Mouse (Mus musculus): Measurements from ENCODE around the gene Slc22a12. TPM values are rescaled to one million over a fixed set of nuclear protein-coding genes. Genes with fewer than 3 reads are reported as not detected.

The Slc22a12 gene
- polyA plus RNA-seq, 1 experiment from 2014 or later = 0.13 TPM

DNA sequence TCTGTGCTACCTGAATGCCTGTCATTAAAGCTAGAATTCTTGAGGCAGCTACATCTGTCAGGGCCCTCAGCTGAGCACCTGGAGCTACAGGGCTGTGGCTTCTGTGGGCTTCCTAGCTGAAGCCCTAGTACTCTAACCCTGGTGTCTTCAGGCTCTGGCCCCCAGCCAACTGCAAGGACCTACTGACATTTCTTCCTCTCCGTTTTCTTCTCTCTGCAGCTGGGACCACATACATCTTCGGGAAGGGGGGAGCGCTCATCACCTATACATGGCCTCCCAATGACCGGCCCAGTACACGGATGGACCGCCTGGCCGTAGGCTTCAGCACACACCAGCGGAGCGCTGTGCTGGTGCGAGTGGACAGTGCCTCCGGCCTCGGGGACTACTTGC lies 38.2 kb downstream of the Slc22a12 start:
- 81% methylated on average over 12 of the region's 12 CpGs for WGBS
- no peak for ATAC-seq

DNA sequence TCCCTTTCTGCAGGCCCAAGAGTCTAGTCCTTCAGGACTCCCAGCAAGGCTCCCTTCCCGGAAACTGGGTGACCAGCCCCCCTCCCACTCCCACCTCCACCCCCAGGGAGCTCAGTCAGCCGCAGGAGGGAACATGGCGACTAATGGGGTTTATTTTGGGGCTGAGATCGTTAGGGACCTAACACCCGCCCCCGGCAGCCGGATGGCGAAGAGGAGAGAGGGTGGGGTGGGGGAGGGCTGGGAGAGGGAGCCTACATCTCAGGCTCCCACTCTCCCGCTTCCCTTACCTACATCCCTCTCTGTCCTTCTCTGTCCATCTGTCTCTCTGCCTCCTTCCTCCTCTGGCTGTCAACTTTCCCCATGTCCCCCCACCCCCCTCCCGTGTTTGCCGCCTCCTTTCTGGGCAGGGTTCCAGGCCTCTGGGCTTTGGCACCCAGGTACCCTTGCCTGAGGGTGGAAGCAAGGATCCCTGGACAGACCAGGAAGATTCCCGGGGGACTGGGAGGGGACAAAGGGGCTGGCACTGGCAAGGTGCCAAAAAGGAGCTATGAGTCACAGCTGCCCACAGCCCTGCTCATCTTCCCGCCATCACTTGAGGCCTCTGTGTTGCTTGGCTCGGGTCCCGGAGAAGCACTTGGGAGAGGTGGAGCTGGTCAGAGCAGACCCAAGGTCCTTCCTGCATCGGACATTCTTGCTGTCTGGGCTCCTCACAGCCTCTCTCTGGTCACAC lies 38.7 kb downstream of the Slc22a12 start:
- Histone ChIP-seq H3K4me1 (replicated peaks) (peaks cover 24% of the 10 kb centered on the region), H3K9me3 (no peaks in the 10 kb centered on the region), H3K27me3 (replicated peaks) (peaks cover 75% of the 10 kb centered on the region), H3K27ac (no peak overlapping the region), H3K4me3 (replicated peaks) (no peak overlapping the region), H3K4me2 (replicated peaks) (no peak overlapping the region), H3K9ac (no peak overlapping the region), H3K36me3 (no peaks in the 10 kb centered on the region)
- 0 out of 2 replicates have a peak, but pooled peaks have one; percentile 48 for ATAC-seq
- 29% methylated on average over 16 of the region's 16 CpGs for WGBS

More for the DNA sequence above, 38.2 kb downstream of the Slc22a12 start:
- H3K4me2 ChIP-seq (replicated peaks) = no peak overlapping the region
- H3K4me3 ChIP-seq (replicated peaks) = no peak overlapping the region
- no peaks in the 10 kb centered on the region for H3K36me3 ChIP-seq
- no peak overlapping the region for H3K9ac ChIP-seq
- H3K27ac ChIP-seq = no peak overlapping the region
- no peaks in the 10 kb centered on the region for H3K9me3 ChIP-seq
- H3K4me1 ChIP-seq (replicated peaks) = peaks cover 24% of the 10 kb centered on the region
- peaks cover 69% of the 10 kb centered on the region for H3K27me3 ChIP-seq (replicated peaks)

DNA sequence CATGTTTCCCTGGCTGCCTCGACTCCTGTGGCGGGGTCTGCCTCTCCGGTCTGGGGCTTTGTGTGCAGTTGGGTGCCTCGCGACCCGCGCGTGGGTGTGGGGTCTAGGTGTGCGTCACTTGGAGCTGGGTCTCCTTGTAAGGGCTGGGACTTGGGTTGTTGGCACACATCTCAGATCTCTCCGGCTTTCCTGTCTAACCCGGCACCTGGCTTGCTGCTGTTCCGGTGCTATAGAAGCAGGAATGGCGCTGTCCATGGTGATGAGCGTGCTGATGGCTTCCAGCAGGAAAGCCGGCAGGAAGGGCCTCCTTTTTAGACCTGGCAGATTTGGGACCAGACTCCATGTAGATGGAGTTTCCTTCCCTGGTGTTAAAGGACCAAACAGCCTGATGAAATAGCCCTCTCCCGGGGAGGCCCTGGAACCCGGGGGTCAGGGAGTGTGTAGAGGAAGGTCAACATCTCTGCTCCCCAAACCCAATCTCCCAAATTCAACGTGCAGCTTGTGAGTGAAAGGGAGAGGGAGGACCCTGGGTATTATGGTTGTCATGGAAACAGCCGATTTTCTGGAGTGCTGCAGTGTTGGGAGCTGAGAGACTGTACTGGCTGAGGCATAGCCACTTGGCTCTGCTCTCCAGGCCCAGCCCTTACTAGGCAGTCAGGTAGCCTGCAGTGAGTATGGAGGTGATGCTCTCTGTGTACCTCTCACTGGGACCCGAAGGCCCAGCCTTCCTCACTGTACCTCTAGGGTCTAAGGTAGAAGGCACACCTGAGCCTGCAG lies 40.1 kb downstream of the Slc22a12 start:
- peak; percentile 40 for ATAC-seq
- WGBS = 4% methylated on average over 20 of the region's 20 CpGs
- H3K9me3 ChIP-seq = no peaks in the 10 kb centered on the region
- H3K27me3 ChIP-seq (replicated peaks) = peaks cover 85% of the 10 kb centered on the region
- peak overlapping the region; percentile 45 for H3K27ac ChIP-seq
- H3K36me3 ChIP-seq = no peaks in the 10 kb centered on the region
- H3K4me2 ChIP-seq (replicated peaks) = peak overlapping the region; percentile 84
- no peak overlapping the region for H3K9ac ChIP-seq
- peak overlapping the region; percentile 31 for H3K4me3 ChIP-seq (replicated peaks)
- peaks cover 30% of the 10 kb centered on the region for H3K4me1 ChIP-seq (replicated peaks)

DNA sequence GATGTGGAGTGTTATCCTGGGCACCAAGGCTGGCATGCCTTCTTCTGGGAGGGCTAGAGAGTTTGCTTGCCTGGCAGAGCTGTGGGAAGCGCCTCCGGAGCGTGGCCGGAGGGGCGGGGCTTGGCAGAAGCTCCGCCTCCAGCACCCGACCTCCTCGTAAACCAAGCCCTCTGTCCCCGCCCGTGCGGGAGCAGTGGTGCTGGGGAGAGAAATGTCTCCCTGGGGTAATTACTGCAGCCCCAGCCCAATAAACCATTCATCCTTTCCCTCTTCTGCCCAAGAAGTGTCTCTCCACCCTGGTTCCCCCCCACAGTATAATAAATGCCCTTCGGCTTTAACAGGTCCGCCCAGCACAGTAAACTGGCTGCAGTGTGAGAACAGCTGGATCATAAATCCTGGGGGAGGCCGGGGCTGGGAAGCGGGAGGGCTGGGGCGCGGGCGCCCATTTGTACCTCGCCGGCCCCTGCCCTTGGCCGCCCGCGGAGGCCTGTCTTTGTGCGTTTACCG lies 40.7 kb downstream of the Slc22a12 start:
- WGBS = under 1% methylated on average over 25 of the region's 25 CpGs
- Histone ChIP-seq H3K27ac (peak overlapping the region; percentile 45), H3K9ac (no peak overlapping the region), H3K27me3 (replicated peaks) (peaks cover 83% of the 10 kb centered on the region), H3K4me2 (replicated peaks) (peak overlapping the region; percentile 84), H3K36me3 (no peaks in the 10 kb centered on the region), H3K9me3 (no peaks in the 10 kb centered on the region), H3K4me1 (replicated peaks) (peaks cover 34% of the 10 kb centered on the region), H3K4me3 (replicated peaks) (peak overlapping the region; percentile 31)
- ATAC-seq = peak; percentile 66

DNA sequence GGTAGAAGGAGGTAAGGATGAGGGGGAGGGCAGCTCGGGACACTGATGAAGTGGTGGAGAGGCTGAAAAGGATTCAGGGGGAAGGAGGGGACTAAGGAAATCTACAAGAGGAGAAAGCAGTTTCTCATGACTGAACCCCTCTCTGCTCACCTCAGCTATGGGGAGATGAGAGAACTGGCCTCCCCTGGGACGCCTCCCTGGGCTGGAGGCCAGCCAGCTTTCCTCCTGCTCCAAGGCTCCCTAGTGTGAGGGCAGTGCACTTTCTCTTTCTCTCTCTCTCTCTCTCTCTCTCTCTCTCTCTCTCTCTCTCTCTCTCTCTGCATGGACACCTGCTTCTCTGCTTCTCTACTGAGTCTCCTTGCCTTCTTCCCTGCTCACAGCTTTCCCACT lies 42.2 kb downstream of the Slc22a12 start:
- no peaks in the 10 kb centered on the region for H3K9me3 ChIP-seq
- 27% methylated on average over 2 of the region's 2 CpGs for WGBS
- H3K27me3 ChIP-seq (replicated peaks) = peaks cover 85% of the 10 kb centered on the region
- H3K9ac ChIP-seq = no peak overlapping the region
- no peaks in the 10 kb centered on the region for H3K36me3 ChIP-seq
- H3K4me3 ChIP-seq (replicated peaks) = no peak overlapping the region
- H3K4me2 ChIP-seq (replicated peaks) = no peak overlapping the region
- H3K27ac ChIP-seq = no peak overlapping the region
- H3K4me1 ChIP-seq (replicated peaks) = peaks cover 34% of the 10 kb centered on the region
- ATAC-seq = no peak

DNA sequence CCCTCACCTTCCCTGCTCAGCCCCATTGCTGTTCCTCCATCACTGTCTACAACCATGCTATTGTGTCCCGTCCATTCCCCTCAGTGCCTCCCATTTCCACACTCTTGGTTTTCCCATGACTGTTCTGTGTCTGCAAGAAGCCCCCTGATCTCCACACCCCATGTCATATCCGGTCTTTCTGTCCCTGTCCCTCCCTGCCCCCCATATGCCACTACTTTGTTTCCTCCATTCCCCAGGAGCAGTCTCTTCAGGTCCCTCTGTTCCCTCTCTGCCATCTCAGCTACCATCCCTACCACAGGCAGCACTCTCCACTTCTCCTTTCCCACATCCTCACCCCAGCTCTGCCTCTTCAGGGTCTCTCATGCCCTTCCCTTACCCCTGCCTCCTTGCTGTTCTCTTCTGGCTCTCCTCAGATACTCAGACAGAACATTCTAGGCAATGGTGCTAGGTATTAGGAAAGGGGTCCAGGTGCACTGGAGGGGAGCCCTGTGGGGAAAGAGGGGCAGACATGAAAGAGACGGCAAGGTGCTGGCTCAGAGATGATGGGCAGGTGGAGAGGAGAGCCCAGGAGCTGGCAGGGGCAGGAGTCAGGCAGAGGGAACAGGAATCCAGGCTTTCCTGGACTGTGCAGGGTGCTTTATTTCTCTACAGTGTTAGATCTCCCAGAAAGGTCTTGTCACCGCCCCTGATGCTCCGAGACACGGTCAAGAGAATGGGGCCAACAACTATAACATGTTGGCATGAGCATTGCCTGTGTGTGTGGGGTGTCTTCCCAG lies 42.8 kb downstream of the Slc22a12 start:
- Histone ChIP-seq H3K9me3 (no peaks in the 10 kb centered on the region), H3K27me3 (replicated peaks) (peaks cover 87% of the 10 kb centered on the region), H3K9ac (no peak overlapping the region), H3K36me3 (no peaks in the 10 kb centered on the region), H3K4me1 (replicated peaks) (peaks cover 34% of the 10 kb centered on the region), H3K27ac (no peak overlapping the region), H3K4me2 (replicated peaks) (no peak overlapping the region), H3K4me3 (replicated peaks) (0 out of 2 replicates have a peak overlapping the region, but pooled peaks have one; percentile 1)
- ATAC-seq = no peak
- 54% methylated on average over 6 of the region's 6 CpGs for WGBS

DNA sequence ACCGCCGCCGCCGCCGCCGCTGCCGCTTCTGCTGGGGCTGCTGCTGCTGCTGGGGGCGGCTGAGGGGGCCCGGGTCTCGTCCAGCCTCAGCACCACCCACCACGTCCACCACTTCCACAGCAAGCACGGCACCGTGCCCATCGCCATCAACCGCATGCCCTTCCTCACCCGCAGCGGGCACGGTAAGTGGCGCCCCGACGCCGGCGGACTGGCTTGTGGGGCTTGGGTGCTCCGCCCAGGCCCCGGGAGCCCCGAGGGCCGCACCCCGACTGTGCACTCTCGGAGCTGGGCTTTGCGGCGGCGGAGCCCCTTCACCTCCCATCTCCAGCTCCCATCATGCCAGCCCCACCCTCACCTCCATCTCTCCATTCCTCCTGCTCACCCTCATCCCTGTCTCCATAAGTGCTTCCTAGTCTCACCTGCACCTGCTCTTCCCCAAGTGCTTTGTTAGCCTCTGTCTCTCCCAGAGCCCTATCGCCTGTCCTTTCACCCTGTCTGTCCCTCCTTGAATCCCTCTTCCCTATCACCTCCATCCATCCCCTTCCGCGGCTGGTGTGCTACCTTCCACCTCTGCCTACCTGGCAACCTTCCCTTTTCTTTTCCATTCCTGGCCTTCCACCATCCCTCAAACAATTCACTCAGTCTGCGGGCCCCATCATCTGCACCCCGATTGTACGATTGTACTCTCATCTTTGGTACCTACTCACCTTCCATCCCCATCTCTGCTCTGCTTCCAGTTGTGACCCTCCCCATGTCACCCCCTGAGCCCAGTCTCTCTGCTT lies 44.3 kb downstream of the Slc22a12 start:
- Histone ChIP-seq H3K9me3 (no peaks in the 10 kb centered on the region), H3K27ac (no peak overlapping the region), H3K4me3 (replicated peaks) (peak overlapping the region; percentile 47), H3K27me3 (replicated peaks) (peaks cover 86% of the 10 kb centered on the region), H3K36me3 (no peaks in the 10 kb centered on the region), H3K9ac (peak overlapping the region; percentile 47; the same call in 1 of the 2 replicates), H3K4me1 (replicated peaks) (peaks cover 24% of the 10 kb centered on the region), H3K4me2 (replicated peaks) (peak overlapping the region; percentile 86)
- no peak for ATAC-seq
- WGBS = 5% methylated on average over 29 of the region's 38 CpGs

DNA sequence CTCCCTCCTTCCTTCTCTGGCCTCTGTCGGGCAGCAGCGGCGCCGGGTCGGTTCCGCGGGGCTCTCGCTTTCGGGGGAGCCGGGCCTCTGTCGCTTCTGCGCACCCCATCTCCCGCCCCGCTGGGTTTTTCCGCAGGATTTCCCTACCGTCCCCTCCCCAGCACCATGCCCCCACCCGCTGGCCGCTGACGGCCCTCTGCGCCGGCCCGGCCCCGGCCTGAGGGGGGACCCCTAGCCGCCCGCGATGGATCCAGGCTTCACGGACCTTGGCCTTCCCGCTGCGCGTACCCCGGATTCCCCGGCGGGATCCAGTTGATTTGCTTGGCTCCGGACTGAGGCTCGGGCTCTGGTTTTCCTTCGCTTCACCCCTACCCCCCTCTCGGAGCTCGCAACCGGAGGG lies 45.0 kb downstream of the Slc22a12 start:
- no peaks in the 10 kb centered on the region for H3K9me3 ChIP-seq
- no peaks in the 10 kb centered on the region for H3K36me3 ChIP-seq

DNA sequence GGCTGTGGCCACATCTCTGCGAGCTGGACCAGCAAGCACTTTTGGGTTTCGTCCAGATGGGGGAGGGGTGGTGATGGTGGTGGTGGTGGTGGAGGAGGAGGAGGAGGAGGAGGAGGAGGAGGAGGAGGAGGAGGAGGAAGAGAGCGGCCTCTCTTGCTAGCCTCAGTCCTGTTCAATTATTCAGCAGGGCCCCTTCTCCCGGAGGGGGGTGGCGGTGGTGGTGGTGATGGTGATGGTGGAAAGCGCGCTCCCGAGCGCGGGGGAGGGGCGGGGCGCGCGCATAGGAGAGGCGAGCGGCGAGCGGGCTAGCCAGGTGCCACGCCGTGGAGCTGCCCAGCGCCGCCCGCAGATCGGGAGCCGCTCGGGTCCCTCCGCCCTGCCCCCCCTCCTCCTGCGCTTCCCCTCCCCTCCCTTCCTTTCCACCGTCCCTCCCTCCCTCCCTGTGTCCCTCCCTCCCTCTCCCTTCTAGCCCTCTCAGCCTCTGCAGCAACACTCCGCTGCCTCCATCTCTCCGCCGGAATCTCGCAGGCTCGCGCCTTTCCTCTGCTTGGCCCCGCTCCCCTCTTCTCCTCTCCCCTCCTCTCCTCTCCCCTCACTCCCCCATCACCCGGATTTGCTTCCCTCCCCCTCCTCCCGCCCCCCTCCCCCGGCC lies 45.6 kb downstream of the Slc22a12 start:
- peak overlapping the region; percentile 47; the same call in 1 of the 2 replicates for H3K9ac ChIP-seq
- H3K27me3 ChIP-seq (replicated peaks) = peaks cover 89% of the 10 kb centered on the region
- peak; percentile 39 for ATAC-seq
- H3K4me1 ChIP-seq (replicated peaks) = peaks cover 17% of the 10 kb centered on the region
- H3K9me3 ChIP-seq = no peaks in the 10 kb centered on the region
- no peak overlapping the region for H3K27ac ChIP-seq
- under 1% methylated on average over 26 of the region's 39 CpGs for WGBS
- H3K4me3 ChIP-seq (replicated peaks) = peak overlapping the region; percentile 47
- no peaks in the 10 kb centered on the region for H3K36me3 ChIP-seq
- peak overlapping the region; percentile 86 for H3K4me2 ChIP-seq (replicated peaks)

More for the DNA sequence above, 45.0 kb downstream of the Slc22a12 start:
- peaks cover 87% of the 10 kb centered on the region for H3K27me3 ChIP-seq (replicated peaks)
- H3K4me3 ChIP-seq (replicated peaks) = peak overlapping the region; percentile 47
- peaks cover 22% of the 10 kb centered on the region for H3K4me1 ChIP-seq (replicated peaks)
- ATAC-seq = peak; percentile 15
- H3K27ac ChIP-seq = no peak overlapping the region
- peak overlapping the region; percentile 47 for H3K9ac ChIP-seq
- WGBS = under 1% methylated on average over 29 of the region's 39 CpGs
- H3K4me2 ChIP-seq (replicated peaks) = peak overlapping the region; percentile 86

DNA sequence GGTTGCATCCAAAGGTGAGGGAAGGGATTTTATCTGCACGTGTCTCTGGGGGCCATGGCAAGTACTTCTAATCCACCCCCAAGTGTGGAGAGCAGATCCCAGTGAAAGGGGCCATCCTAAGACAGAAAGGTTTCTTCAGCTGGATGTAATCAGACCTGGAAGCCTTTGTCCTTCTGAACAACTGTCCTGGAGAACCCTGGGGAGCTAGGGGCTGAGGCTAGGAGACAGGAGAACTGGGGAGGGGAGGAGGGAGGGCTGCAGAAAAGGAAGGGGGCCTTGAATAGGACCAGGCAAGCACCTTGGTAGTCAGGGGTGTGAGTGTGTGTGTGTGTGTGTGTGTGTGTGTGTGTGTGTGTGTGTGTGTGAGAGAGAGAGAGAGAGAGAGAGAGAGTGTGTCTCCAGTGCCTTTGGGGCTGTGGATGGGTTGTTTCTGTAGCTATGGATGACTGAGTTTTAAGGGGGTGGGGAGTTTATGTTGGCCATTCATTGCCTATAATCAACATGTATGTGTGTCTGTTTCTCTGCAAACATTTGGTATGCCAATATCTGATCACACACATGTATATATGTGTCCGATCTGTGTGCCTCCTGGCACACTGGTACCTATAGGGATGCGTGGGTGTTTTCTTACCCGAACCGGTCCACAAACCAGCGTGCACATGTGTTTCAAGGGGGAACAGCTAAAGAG lies 46.2 kb downstream of the Slc22a12 start:
- H3K27ac ChIP-seq = no peak overlapping the region
- ATAC-seq = no peak
- H3K9ac ChIP-seq = no peak overlapping the region
- H3K4me1 ChIP-seq (replicated peaks) = peaks cover 10% of the 10 kb centered on the region
- WGBS = 15% methylated on average over 6 of the region's 6 CpGs
- 0 out of 2 replicates have a peak overlapping the region, but pooled peaks have one; percentile 86 for H3K4me2 ChIP-seq (replicated peaks)
- no peak overlapping the region for H3K4me3 ChIP-seq (replicated peaks)
- peaks cover 87% of the 10 kb centered on the region for H3K27me3 ChIP-seq (replicated peaks)
- no peaks in the 10 kb centered on the region for H3K36me3 ChIP-seq
- H3K9me3 ChIP-seq = no peaks in the 10 kb centered on the region

All from intestine, embryonic 15.5 days (tissue).